Mouse (Mus musculus) G1E-ER4 (cell line): ENCODE data around the gene Ccdc73. TPM values are rescaled to one million over a fixed set of nuclear protein-coding genes. Genes with fewer than 3 reads are reported as not detected.

Experiments
- GATA1 ChIP-seq: IDR thresholded peaks from one replicate; pipeline ENCODE4 v1.8.0; 2012; ENCODE audit warnings: low read length, inconsistent platforms
- polyA plus RNA-seq: library from polyadenylated mRNA; stranded (reverse); fragments of >175 nt; gene quantifications from 2 replicates; pipeline ENCODE4 v1.2.3, GENCODE M21; 2012

Ccdc73 gene
- polyA plus RNA-seq: 0.43 TPM in 1 of 2 replicates, not detected in the other

DNA sequence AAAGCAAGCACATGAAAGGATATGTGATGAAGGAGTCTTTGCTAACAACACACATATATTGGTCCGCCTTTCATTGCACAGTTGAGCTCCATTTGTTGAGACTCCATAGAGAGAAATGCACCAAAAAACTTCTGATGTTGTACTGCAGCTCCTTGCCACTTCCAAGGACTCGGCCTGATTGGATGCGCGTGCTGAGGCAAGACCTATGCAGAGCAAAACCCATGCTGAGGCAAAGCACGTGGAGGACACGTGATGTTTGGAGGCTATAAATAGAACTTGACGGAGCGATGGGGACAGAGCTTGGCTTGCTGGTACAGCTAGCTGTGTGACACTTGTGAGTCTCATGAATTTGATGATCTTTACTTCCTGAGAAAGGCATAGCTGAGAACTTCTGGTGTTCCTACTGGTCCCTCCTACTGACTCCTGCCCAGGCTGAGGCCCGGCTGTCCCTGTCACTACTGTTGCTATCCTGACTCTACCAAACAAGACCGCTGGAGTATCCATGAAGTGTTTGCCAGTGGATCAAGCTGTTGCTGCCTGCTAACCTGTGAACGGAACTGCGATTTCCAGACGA lies at the start of gene Ccdc73:
TSS of gene Ccdc73 (plus strand) at position 524 of the 574 bp plus-strand sequence.
- TF ChIP-seq GATA1: no peak

- TF ChIP-seq GATA1: no peak
Measured at GRCm38 (mm10) chr2:104826191-104826590, 41.4 kb upstream of the Ccdc73 start.

- no peak for TF ChIP-seq GATA1
Measured at GRCm38 (mm10) chr2:104832486-104832885, 35.1 kb upstream of the Ccdc73 start.

DNA sequence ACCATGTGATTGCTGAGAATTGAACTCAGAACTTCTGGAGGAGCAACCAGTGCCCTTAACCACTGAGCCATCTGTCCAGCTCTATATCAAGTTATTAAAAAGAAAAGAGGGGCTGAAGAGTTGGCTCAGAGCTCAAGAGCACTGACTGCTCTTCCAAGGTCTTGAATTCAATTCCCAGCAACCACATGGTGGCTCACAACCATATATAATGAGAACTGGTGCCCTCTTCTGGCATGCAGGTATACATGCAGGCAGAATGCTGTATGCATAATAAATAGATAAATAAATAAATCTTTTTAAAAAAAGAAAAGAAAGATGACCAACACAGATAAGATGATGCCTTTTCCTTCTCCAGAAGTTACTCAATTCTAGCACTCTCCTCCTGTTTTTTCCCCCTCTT lies 26.6 kb upstream of the Ccdc73 start:
- TF ChIP-seq GATA1: no peak

DNA sequence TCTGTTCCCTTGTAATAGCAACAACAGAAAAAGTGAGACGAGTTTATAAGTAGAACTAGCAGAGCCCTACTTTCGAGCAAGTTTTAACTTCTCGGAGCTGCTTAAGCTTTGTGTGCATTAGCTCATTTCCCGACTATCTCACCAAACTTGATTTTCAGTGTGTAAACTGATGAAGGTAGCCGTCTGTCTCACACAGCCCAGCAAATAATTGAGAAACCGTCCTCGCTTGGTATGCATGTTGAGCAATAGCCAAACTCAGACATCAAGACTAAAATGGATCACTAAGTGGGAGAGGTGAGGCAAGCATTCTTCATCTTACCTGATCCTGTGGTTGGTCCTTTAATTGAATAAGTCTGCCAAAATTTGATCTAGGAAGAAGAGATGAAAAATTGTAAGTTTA lies 25.9 kb upstream of the Ccdc73 start:
- TF ChIP-seq GATA1: no peak

DNA sequence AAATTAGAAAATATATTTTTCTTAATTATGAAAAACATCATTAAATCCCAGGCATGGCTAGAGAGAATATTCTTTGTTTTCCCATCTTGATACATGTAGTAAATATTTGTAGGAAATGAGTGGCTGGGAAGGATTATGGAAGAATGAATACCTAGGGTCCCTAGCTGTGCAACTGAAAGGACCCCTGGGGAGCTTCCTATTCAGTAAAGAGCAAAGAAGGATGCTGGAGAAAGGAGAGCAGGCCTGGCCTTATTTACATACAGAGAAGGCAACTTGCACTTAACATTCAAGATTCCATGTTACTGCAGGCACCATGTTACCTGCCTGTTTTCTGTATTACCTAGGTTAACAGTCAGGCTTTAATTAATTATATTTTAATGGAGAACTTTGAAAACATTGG lies 25.0 kb upstream of the Ccdc73 start:
- no peak for TF ChIP-seq GATA1

GRCm38 (mm10) chr2:104846638-104847414 lies 20.8 kb upstream of the Ccdc73 start:
- no peak for TF ChIP-seq GATA1

DNA sequence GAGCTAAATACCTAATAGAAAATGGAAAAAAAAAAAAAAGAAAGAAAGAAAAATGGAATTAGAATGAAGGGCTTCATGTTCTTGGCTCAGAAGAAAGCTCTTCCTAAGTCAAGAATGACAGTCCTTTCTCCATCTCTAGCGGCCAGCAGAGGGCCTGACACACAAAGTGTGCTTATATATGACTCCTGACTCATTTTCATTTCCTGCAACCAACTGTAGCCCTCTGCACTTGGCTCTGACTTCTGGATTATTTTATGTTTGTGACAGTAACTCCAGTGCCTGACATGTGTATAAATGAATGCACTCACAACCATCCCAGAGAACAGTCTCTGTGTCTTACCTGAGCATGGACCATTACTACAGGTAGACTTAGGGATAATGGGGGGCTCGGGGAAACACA lies 20.0 kb upstream of the Ccdc73 start:
- no peak for TF ChIP-seq GATA1

GRCm38 (mm10) chr2:104848235-104849161 lies 19.1 kb upstream of the Ccdc73 start:
- no peak for TF ChIP-seq GATA1

DNA sequence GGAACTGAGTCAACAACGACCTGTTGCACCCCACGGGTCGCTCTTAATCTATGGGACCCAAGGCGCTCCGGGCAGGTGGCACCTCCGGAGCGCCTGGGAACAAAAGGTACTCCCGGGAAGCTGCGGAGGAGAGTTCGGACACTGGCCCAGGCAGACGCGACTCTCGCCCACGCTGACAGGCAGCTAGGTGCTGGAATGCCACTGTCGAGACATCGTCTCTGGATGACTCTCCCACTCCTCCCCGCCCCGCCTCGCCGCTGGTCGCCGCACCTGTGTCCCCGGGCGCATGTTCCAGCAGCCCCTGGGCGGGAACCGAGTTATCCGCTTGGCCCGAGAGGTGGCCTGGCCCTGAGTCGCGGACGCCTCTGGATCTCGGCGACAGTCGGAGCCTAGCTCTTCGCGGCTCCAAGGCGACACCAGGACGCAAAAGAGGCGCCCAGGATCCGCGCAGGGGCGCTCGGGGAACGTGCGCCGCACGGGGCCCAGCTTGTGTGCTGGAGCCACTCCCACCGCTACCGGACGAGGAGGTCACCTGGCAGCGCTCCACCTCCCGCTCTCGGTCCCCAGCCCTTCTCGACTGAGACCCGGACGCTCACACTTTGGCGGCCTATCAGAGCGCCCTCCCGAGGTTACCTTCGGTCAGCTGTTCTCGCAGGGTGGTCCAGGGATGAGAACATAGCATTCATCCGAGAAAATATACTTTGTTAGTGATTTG lies 18.2 kb upstream of the Ccdc73 start, which contains the start of gene Prrg4:
TSS of gene Prrg4 (minus strand) at position 601 of the 715 bp plus-strand sequence.
- TF ChIP-seq GATA1: no peak

DNA sequence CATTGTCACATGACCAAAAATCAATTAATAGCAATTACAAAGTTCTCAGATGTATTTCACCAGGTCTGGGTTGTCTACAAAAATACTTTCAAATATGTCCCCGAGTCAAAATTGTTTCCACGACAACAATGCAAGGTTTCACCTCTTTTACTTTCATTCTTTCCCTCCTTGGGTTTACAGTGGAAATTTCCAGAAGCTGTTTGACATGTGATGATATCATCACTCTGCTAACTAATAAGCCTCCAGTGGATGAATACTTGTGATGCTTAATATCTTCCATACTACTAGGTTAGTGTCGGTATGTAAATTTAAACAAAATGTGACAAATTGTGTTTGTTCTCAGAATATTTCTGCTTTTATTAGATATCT lies 17.6 kb upstream of the Ccdc73 start:
- TF ChIP-seq GATA1: no peak

DNA sequence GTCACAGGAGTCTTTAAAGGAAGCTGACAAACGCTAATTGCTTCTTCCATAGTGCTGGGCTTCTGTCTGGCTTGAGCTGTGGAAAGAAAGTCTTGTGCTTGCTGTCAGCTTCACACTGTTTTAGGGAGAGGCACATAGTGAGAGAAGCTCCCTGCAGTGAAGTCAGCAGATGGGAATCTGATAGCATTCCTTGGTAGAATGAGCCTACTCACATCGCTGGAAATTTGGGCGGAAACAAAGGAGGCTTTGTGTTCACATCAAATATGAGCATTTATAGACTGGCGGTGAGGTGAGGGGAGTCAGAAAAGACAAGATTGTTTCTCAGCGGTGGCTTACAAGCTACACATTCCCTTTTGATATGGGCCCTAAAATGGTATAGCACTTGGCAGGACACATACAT lies 15.9 kb upstream of the Ccdc73 start:
- TF ChIP-seq GATA1: no peak

DNA sequence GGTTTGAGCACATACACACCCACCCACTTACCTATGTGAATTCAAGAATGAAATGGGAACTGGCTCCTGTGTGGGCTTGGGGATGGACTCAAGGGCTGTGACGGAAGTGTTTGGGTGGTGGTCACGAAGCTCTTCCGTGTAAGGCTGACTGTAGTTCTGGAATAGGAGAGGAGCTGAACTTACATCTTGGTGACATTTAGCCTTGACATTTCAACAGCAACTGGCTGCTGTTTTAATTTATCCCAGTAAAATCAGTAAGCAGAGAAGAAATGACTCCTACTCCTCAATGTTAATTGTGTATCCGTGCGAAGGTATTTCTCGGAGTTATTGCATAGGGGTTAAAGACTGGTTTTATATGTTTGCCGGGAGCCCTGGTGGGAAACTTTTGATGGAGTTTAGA lies 15.1 kb upstream of the Ccdc73 start:
- TF ChIP-seq GATA1: no peak

DNA sequence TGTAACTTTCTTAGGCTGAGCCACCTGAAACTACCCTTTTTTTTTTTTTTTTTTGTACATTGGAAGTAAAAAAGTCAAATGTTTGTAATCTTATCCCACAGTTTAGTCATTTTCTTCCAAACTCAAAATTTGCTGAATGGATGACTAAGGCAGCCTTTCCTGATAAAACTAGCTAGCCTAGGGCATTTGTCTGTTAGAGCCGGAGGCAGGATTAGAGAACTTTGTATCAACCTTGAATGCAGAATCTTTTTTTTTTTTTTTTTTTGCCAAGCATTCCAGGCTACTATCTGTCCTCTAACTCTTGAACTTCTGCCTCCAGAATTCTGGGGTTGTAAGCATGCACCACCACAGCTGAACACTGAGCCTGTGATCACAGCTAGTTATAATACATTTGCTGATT lies 12.8 kb upstream of the Ccdc73 start:
- no peak for TF ChIP-seq GATA1

DNA sequence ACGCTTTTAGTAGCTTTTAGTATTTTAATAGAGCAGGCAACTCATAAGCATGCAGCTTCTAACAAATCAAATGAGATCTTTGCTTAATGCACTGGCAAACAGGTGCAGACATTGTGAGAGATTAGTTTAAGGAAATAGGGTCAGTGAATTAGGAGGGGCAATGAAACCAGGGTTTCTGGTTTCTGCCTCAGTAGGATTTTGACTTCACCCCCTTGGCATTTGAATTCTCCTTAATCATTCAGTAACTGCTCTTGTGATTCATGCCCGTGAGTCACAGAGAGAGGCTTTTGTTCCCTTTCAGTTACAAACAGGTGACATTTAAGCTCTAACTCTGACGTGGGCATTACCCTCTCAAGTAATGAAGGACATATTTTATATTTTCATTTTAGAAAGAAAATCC lies 11.9 kb upstream of the Ccdc73 start:
- no peak for TF ChIP-seq GATA1
